Mouse (Mus musculus) liver, embryonic 14.5 days (tissue): Measurements from ENCODE around the gene Hand2.

Experiments
- CTCF ChIP-seq: IDR thresholded peaks from 2 replicates; pipeline ENCODE4 v1.5.1; 2016; ENCODE audit warnings: antibody characterized with exemption, low read depth, control low read depth
- EP300 ChIP-seq: IDR thresholded peaks from 2 replicates; pipeline ENCODE4 v1.6.1; 2016; ENCODE audit warnings: antibody characterized with exemption, low read depth

DNA sequence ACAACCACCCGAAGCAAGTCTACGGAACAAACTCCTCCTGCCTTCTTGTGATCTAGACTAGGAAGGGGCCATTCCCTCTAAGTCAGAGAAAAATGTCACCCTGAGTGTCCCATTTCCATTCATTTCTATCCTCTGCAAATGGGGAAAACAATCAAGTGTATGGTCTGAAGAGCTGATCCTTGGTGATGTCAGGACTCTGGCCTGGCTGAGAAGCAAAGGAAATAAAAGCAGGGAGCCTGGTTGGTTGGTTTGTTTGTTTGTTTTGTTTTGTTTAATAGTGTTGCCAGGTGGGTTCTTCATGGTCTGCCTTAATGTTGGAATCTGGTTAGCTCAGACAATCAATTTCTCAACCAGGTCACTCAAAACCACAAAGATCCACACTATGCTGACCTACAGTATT lies 9.3 kb downstream of the Hand2 start:
- no peak for TF ChIP-seq CTCF
- no peak for TF ChIP-seq EP300
